Mouse (Mus musculus) stomach, postnatal 0 days (tissue): ENCODE measurements around the gene 6330409D20Rik. TPM values are rescaled to one million over a fixed set of nuclear protein-coding genes. Genes with fewer than 3 reads are reported as not detected.
A peak's percentile ranks its signal among the peaks of the same experiment; 100 is the strongest.

Experiments
- ATAC-seq: fragments of 200-750 bp; cut with Nextera tagmentation; 2 replicates; pipeline ENCODE4 v1.8.0; 2017; ENCODE audit not compliant: low FRiP score, low TSS enrichment
- DNase-seq: peaks from one replicate; pipeline ENCODE4 v3.0.0-alpha.2; 2016; ENCODE audit warnings: low spot score
- H3K27ac ChIP-seq: fragments of 300-500 bp; sonication (generic); replicated peaks from 2 replicates; pipeline ENCODE4 v1.5.1; 2014; ENCODE audit warnings: mild to moderate bottlenecking, control low read depth
- H3K27me3 ChIP-seq: fragments of 300-500 bp; sonication (generic); 2 replicates; pipeline ENCODE4 v1.6.1; 2014; ENCODE audit warnings: low read length; ENCODE audit not compliant: control insufficient read depth, insufficient read depth
- H3K36me3 ChIP-seq: fragments of 300-500 bp; sonication (generic); 2 replicates; pipeline ENCODE4 v1.6.1; 2014; ENCODE audit warnings: low read length, mixed read lengths; ENCODE audit not compliant: control insufficient read depth, insufficient read depth
- H3K4me1 ChIP-seq: fragments of 300-500 bp; sonication (generic); replicated peaks from 2 replicates; pipeline ENCODE4 v1.6.1; 2014; ENCODE audit warnings: antibody characterized with exemption; ENCODE audit not compliant: control insufficient read depth, insufficient read depth
- H3K4me2 ChIP-seq: fragments of 300-500 bp; sonication (generic); replicated peaks from 2 replicates; pipeline ENCODE4 v1.6.1; 2014; ENCODE audit warnings: low read depth, mild to moderate bottlenecking, control low read depth, moderate library complexity
- H3K4me3 ChIP-seq: fragments of 300-500 bp; sonication (generic); 2 replicates; pipeline ENCODE4 v1.5.1; 2014; ENCODE audit warnings: low read depth, low read length, control low read depth
- H3K9ac ChIP-seq: fragments of 300-500 bp; sonication (generic); 2 replicates; pipeline ENCODE4 v1.6.1; 2014; ENCODE audit warnings: mild to moderate bottlenecking, low read length, control low read depth, mixed read lengths
- H3K9me3 ChIP-seq: fragments of 300-500 bp; sonication (generic); 2 replicates; pipeline ENCODE4 v1.6.1; 2016; ENCODE audit warnings: low read length; ENCODE audit not compliant: control insufficient read depth
- CTCF ChIP-seq: IDR thresholded peaks from 2 replicates; pipeline ENCODE4 v1.5.1; 2016; ENCODE audit warnings: antibody characterized with exemption, low read depth, mild to moderate bottlenecking, moderate library complexity
- EP300 ChIP-seq: optimal IDR thresholded peaks from 2 replicates; pipeline ENCODE3; 2016; ENCODE audit warnings: antibody characterized with exemption
- WGBS: fragments of 180-500 bp; shearing (Covaris S2); extraction: QIAGEN DNeasy Blood & Tissue Kit; methylation state at CpG from one replicate; pipeline ENCODE4 v1.1.7; 2014; 5-methylcytosine and 5-hydroxymethylcytosine counted together
- polyA plus RNA-seq: library from polyadenylated mRNA; unstranded; fragments of >200 nt; fragmentation: Nextera tagmentation; extraction: Ambion mirVana; gene quantifications from 2 replicates; pipeline ENCODE4 v1.2.1, GENCODE M21; 2015

6330409D20Rik gene
- polyA plus RNA-seq, 1 experiment from 2014 or later = not detected

DNA sequence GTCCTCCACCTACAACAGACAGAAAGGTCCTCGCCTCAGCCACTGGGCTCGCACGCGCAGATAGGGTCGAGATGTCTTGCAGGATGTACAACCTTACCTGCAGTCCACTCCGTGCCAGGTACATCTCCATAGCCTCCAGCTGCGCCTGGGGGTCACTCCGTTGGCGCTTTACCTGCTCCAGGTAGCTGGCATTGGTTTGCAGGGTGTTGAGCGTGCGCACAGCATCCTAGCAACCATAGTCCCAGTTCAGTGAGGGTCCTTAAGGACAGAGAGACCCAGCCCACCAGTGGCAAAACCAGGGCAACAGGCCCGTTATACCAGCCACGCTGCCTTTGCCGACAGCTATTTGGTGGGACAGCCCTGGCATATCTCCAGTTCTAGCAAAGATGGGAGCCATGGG lies 48.3 kb downstream of the 6330409D20Rik start:
- 89% methylated on average over 14 of the region's 14 CpGs for WGBS
- H3K9ac ChIP-seq = no peak overlapping the region
- ATAC-seq = no peak

DNA sequence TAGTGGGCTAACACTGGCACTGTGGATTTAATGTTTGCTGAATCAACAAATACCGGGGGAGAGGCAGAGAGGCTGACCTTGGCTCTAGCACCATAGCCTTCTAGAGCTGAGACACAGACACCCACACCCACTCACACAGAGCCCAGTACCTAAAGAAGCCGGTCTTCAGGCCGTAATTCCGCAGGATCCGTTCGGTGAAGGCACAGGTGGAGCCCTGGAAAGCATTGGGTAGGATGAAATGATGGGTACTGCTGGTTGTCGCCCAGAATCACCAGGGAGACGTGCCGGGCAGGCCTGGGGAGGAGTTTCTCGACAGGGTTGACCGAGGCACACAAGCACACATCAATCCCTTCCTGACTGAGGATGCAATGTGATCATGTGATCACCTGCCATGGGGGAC lies 49.8 kb downstream of the 6330409D20Rik start:
- no peak overlapping the region for H3K4me2 ChIP-seq

More for the DNA sequence above, 48.3 kb downstream of the 6330409D20Rik start:
- Histone ChIP-seq H3K4me2 (peak overlapping the region; percentile 95; the same call in 1 of the 2 replicates), H3K27me3 (no peaks in the 10 kb centered on the region), H3K4me3 (no peak overlapping the region), H3K36me3 (peaks cover 4% of the 10 kb centered on the region; the same call in 1 of the 2 replicates), H3K27ac (no peak overlapping the region), H3K4me1 (peaks cover 4% of the 10 kb centered on the region), H3K9me3 (no peaks in the 10 kb centered on the region)
- TF ChIP-seq CTCF (no peak), EP300 (no peak)
- no peak for DNase-seq

DNA sequence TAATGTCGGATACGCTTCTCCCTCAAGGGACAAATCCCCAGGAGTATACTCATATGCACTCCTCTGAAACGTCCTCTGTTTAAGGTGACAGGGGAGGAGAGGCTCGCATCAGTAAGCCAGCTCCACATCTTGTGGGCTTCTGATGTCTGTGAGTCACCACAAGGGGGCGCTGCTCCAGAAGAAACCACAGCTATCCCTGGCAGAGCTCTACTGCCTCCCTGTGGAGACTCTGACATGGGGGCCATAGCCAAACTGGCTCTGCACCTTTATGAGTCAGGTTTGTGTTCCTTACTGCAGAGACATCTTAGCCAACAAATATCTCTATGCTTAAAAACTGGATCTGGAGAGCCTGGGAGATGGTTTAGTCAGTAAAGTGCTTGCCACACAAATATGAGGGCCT lies 51.4 kb downstream of the 6330409D20Rik start:
- H3K27me3 ChIP-seq = no peaks in the 10 kb centered on the region
- WGBS = 22% methylated on average over 5 of the region's 5 CpGs
- peak; percentile 92 for DNase-seq
- H3K27ac ChIP-seq = no peak overlapping the region
- no peaks in the 10 kb centered on the region for H3K9me3 ChIP-seq
- no peak overlapping the region for H3K4me2 ChIP-seq
- peaks cover 4% of the 10 kb centered on the region for H3K4me1 ChIP-seq
- H3K9ac ChIP-seq = no peak overlapping the region
- peak; percentile 43; the same call in 1 of the 2 replicates for ATAC-seq
- TF ChIP-seq CTCF (peak; percentile 100), EP300 (no peak)
- H3K36me3 ChIP-seq = peaks cover 18% of the 10 kb centered on the region
- no peak overlapping the region for H3K4me3 ChIP-seq

More for the DNA sequence above, 49.8 kb downstream of the 6330409D20Rik start:
- DNase-seq (no peak), ATAC-seq (no peak)
- Histone ChIP-seq H3K27ac (no peak overlapping the region), H3K9ac (no peak overlapping the region), H3K9me3 (no peaks in the 10 kb centered on the region), H3K4me3 (no peak overlapping the region), H3K36me3 (peaks cover 12% of the 10 kb centered on the region), H3K4me1 (peaks cover 4% of the 10 kb centered on the region), H3K27me3 (no peaks in the 10 kb centered on the region)
- WGBS = 61% methylated on average over 11 of the region's 11 CpGs
- no peak for TF ChIP-seq EP300

- no peaks in the 10 kb centered on the region for H3K9me3 ChIP-seq
- WGBS = 92% methylated on average over 8 of the region's 8 CpGs
- peaks cover 2% of the 10 kb centered on the region for H3K4me1 ChIP-seq
- no peak overlapping the region for H3K27ac ChIP-seq
- peaks cover 31% of the 10 kb centered on the region for H3K36me3 ChIP-seq
- TF ChIP-seq EP300 (no peak), CTCF (no peak)
- H3K9ac ChIP-seq = no peak overlapping the region
- H3K27me3 ChIP-seq = no peaks in the 10 kb centered on the region
- H3K4me2 ChIP-seq = no peak overlapping the region
- no peak overlapping the region for H3K4me3 ChIP-seq
- DNase-seq (no peak), ATAC-seq (no peak)
Measured at GRCm38 (mm10) chr2:32687562-32687961, 53.3 kb downstream of the 6330409D20Rik start.

- ATAC-seq = no peak
- no peaks in the 10 kb centered on the region for H3K9me3 ChIP-seq
- no peak for DNase-seq
- no peak overlapping the region for H3K27ac ChIP-seq
- TF ChIP-seq CTCF = no peak
- TF ChIP-seq EP300 = no peak
- H3K4me3 ChIP-seq = no peak overlapping the region
- no peaks in the 10 kb centered on the region for H3K4me1 ChIP-seq
- no peak overlapping the region for H3K4me2 ChIP-seq
- H3K27me3 ChIP-seq = no peaks in the 10 kb centered on the region
- H3K9ac ChIP-seq = no peak overlapping the region
- WGBS = 95% methylated on average over 5 of the region's 6 CpGs
- peaks cover 31% of the 10 kb centered on the region for H3K36me3 ChIP-seq
Measured at GRCm38 (mm10) chr2:32686640-32687039, 54.2 kb downstream of the 6330409D20Rik start.

DNA sequence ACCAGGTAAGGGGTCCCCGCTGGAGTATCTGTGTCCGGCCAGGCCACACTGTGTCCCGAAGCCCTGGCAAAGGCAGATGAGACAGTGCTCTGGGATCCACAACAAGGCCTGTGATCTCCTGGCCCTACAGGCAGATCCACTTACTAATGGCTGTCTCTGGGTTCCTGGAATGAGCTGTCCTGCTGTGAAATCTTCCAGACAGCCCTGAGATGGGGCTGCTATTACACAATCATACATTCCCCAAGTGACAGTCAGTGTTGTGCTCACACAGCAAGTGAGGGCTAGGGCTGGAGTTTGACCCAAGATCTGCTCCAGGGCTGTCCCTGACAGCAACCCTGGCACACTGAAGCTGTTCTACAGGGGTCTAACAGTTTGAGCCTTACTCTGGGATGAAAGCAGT lies 55.0 kb downstream of the 6330409D20Rik start:
- Histone ChIP-seq H3K9ac (0 out of 2 replicates have a peak overlapping the region, but pooled peaks have one; percentile 13), H3K4me3 (no peak overlapping the region), H3K9me3 (no peaks in the 10 kb centered on the region), H3K36me3 (peaks cover 31% of the 10 kb centered on the region), H3K27ac (no peak overlapping the region), H3K4me2 (no peak overlapping the region), H3K4me1 (no peaks in the 10 kb centered on the region), H3K27me3 (no peaks in the 10 kb centered on the region)
- DNase-seq = no peak
- peak; percentile 10; the same call in 1 of the 2 replicates for ATAC-seq
- WGBS = 90% methylated on average over 3 of the region's 3 CpGs
- TF ChIP-seq CTCF = no peak
- TF ChIP-seq EP300 = no peak
